Mouse (Mus musculus): ENCODE results near the gene Itm2b. TPM values are rescaled to one million over a fixed set of nuclear protein-coding genes. Genes with fewer than 3 reads are reported as not detected.

Itm2b gene
- polyA plus RNA-seq, 1 experiment from 2014 or later, result 754 TPM

DNA sequence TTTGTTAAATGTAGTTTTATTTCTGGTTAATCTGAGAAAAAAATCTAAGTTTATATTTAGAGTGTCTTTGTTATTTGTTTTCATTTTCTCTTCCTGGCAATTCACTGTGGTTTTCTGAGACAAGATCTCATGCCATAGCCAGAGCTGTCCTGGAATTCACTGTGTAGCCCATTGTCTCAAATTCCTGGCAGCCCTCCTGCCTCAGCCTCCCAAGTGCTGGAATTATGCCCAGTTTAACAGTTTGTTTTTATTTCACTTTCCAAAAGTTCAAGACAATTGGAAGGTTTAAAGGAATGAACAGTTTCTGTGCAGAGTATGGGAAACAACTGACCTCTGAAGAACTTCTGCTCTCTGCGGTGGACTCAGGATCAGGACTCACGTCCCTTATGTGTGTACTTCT is 55.2 kb downstream of the Itm2b start:
- no peak overlapping the region for H3K9ac ChIP-seq (ENCODE audit: low read length)
- 92% methylated on average over 2 of the region's 2 CpGs for WGBS
- H3K27me3 ChIP-seq (replicated peaks; ENCODE audit: control insufficient read depth, insufficient read depth, low read length), result no peaks in the 10 kb centered on the region
- no peak overlapping the region for H3K4me3 ChIP-seq (ENCODE audit: low read depth, low read length)
- H3K36me3 ChIP-seq (ENCODE audit: control insufficient read depth, insufficient read depth, low read length), result no peaks in the 10 kb centered on the region
- H3K27ac ChIP-seq (ENCODE audit: low read depth, low read length), result no peak overlapping the region
- ATAC-seq (no peak), DNase-seq (ENCODE audit: low spot score) (no peak)
- no peak overlapping the region for H3K4me2 ChIP-seq (ENCODE audit: low read length)
- H3K9me3 ChIP-seq (replicated peaks; ENCODE audit: control insufficient read depth, low read length), result no peaks in the 10 kb centered on the region
- H3K4me1 ChIP-seq (ENCODE audit: control insufficient read depth, insufficient read depth, low read length), result peaks cover 7% of the 10 kb centered on the region

DNA sequence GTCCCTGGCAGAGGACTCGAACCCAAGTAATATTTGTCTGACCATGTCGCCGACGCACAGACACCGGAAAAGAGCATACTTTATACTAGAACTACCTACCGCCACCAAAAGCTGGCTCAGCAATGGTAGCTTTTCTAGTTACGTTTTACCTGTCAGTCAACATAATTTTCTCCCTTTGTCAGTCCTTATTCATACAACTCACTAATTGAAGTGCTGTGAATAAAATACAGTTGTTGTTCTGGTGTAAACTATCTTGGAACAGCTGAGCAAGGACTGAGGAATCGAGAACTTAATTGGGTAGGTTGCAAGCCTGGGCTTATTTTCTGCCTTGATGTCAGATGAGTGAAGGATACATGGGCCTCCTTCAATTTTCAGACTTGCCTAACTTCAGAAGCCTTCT is 58.6 kb downstream of the Itm2b start:
- no peaks in the 10 kb centered on the region for H3K9me3 ChIP-seq (replicated peaks; ENCODE audit: control insufficient read depth, low read length)
- peak overlapping the region; percentile 96 for H3K27ac ChIP-seq (ENCODE audit: low read depth, low read length)
- peak overlapping the region; percentile 93 for H3K9ac ChIP-seq (ENCODE audit: low read length)
- peak overlapping the region; percentile 86 for H3K4me3 ChIP-seq (ENCODE audit: low read depth, low read length)
- no peak for DNase-seq (ENCODE audit: low spot score)
- H3K27me3 ChIP-seq (replicated peaks; ENCODE audit: control insufficient read depth, insufficient read depth, low read length), result no peaks in the 10 kb centered on the region
- 2% methylated on average over 8 of the region's 8 CpGs for WGBS
- peaks cover 12% of the 10 kb centered on the region for H3K4me1 ChIP-seq (ENCODE audit: control insufficient read depth, insufficient read depth, low read length)
- H3K4me2 ChIP-seq (ENCODE audit: low read length), result peak overlapping the region; percentile 83
- peaks cover under 1% of the 10 kb centered on the region; the same call in 1 of the 2 replicates for H3K36me3 ChIP-seq (ENCODE audit: control insufficient read depth, insufficient read depth, low read length)
- ATAC-seq, result no peak; the same call in 1 of the 2 replicates

DNA sequence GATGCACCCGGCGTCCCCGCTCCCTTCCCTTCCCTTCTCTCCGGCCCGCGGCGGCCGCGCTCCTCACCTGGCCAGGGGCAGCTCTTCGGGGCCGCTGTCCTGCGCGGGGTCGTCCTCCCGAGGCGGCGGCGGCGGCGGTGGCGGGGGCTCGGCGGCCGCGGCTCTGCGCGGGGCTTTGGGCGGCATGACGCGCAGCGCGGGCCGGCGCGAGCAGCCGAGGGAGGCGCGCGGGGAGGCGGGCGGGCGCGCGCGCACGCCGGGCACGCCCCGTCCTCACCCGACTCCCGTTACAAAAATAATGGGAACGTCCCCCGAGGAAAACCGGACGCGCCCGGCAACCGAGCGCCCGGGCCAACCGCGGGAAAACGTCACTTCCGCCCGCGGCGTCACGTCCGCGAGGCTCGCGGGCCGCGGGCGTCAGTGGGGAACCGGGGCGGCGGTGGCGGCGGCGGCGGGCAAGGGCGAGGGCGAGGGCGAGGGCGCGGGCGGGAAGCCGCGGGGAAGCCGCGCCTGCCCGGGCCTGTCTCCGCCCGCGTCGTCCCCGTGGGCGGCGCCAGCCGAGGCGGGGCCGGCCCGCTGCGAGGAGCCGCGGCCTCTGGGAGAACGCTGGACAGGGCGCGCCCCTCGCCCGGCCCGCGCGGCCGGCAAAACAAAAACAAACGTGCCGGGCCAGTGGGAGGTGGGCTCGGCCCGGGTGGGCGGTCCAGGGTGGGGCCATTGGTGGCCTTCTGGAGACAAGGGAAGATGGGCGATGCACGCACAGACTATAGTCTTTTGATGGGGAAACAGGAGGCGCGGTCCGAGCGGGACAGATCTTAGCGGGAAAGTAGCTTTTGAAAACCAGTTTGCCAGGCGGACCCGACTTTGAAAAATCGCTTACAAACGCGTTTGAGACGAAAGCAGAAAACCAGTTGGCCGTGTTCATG is 59.4 kb downstream of the Itm2b start, which contains the start of gene Rb1:
Gene Rb1, minus strand, starts transcription at position 367 of the 926 bp plus-strand sequence.
- peaks cover 12% of the 10 kb centered on the region for H3K4me1 ChIP-seq (ENCODE audit: control insufficient read depth, insufficient read depth, low read length)
- ATAC-seq (peak; percentile 88), DNase-seq (ENCODE audit: low spot score) (peak; percentile 87)
- peak within 1 kb of the TSS; percentile 83 for H3K4me2 ChIP-seq (ENCODE audit: low read length)
- H3K9me3 ChIP-seq (replicated peaks; ENCODE audit: control insufficient read depth, low read length), result no peaks in the 10 kb centered on the region
- WGBS, result under 1% methylated on average over 94 of the region's 135 CpGs
- H3K9ac ChIP-seq (ENCODE audit: low read length), result peak within 1 kb of the TSS; percentile 93
- H3K4me3 ChIP-seq (ENCODE audit: low read depth, low read length), result peak within 1 kb of the TSS; percentile 86
- H3K36me3 ChIP-seq (ENCODE audit: control insufficient read depth, insufficient read depth, low read length), result peaks cover 4% of the 10 kb centered on the region; the same call in 1 of the 2 replicates
- H3K27ac ChIP-seq (ENCODE audit: low read depth, low read length), result peak within 1 kb of the TSS; percentile 96
- H3K27me3 ChIP-seq (replicated peaks; ENCODE audit: control insufficient read depth, insufficient read depth, low read length), result no peaks in the 10 kb centered on the region

DNA sequence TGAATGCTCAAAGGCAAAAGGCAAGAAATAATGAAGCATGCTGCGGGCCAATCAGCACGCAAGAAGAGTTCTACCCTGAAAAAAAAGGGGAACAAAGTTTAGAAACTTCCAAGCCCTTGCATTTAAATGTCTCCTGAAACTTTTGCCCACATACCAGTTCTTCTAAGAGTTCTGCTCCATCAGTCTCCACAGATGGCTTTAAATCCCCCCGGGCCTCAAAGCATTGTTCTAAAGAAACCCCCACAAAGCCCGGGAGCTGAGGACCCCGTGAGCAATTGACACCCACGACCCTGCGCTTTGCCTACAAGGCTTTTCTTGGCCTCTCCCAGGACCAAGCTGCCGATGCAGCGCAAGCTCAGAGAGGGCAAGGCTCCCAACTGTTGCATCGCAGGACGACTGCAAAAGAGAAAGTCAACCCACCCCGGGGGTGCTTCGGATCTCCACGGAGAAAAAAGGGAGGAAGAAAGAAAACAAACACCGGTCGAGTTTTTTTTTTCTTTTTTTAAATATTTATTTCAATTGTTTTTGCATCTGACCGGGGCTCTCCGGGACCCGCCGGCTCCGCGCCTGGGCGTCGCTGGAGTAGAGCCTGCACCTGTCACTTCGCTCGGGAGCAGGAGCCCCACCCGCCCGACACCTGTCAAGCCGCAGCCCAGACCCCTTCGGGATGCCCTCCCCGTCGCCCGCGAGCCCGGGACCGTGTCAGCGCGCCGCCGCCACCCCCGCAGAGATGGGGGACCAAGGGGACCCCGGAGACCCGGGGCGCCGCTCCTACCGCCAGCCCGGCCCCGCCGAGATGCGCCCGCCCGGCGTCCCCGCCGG is 60.2 kb downstream of the Itm2b start:
- Histone ChIP-seq H3K9me3 (replicated peaks; ENCODE audit: control insufficient read depth, low read length) (no peaks in the 10 kb centered on the region), H3K9ac (ENCODE audit: low read length) (peak overlapping the region; percentile 93), H3K27me3 (replicated peaks; ENCODE audit: control insufficient read depth, insufficient read depth, low read length) (no peaks in the 10 kb centered on the region), H3K4me2 (ENCODE audit: low read length) (peak overlapping the region; percentile 83), H3K4me1 (ENCODE audit: control insufficient read depth, insufficient read depth, low read length) (peaks cover 12% of the 10 kb centered on the region), H3K27ac (ENCODE audit: low read depth, low read length) (peak overlapping the region; percentile 96), H3K36me3 (ENCODE audit: control insufficient read depth, insufficient read depth, low read length) (peaks cover 9% of the 10 kb centered on the region; the same call in 1 of the 2 replicates), H3K4me3 (ENCODE audit: low read depth, low read length) (peak overlapping the region; percentile 86)
- under 1% methylated on average over 43 of the region's 55 CpGs for WGBS
- DNase-seq (ENCODE audit: low spot score) (peak; percentile 49), ATAC-seq (peak; percentile 44; the same call in 1 of the 2 replicates)

DNA sequence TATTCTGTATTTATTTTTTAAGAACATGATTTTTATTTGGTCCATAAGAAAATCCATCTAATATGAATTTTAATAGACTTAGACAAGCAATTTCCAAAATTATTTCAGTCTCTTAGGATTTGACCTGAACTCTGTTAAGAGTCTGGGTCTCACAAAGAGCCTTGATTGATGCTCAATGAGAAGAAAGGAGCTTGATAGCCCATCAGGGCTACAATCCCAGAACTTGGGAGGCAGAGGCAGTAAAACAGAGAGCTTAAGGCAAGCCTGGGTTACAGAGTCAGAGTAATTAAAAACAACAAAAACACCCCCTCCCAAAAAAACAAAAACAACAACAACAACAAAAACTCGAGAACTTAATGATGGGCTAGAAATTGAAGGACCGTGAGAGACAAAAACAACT is 61.1 kb downstream of the Itm2b start:
- Histone ChIP-seq H3K4me2 (ENCODE audit: low read length) (peak overlapping the region; percentile 83; the same call in 1 of the 2 replicates), H3K4me1 (ENCODE audit: control insufficient read depth, insufficient read depth, low read length) (peaks cover 12% of the 10 kb centered on the region), H3K4me3 (ENCODE audit: low read depth, low read length) (no peak overlapping the region), H3K27ac (ENCODE audit: low read depth, low read length) (no peak overlapping the region), H3K36me3 (ENCODE audit: control insufficient read depth, insufficient read depth, low read length) (peaks cover 9% of the 10 kb centered on the region; the same call in 1 of the 2 replicates), H3K27me3 (replicated peaks; ENCODE audit: control insufficient read depth, insufficient read depth, low read length) (no peaks in the 10 kb centered on the region), H3K9me3 (replicated peaks; ENCODE audit: control insufficient read depth, low read length) (no peaks in the 10 kb centered on the region), H3K9ac (ENCODE audit: low read length) (no peak overlapping the region)
- ATAC-seq (no peak), DNase-seq (ENCODE audit: low spot score) (no peak)
- WGBS, result 24% methylated on average over 2 of the region's 2 CpGs

DNA sequence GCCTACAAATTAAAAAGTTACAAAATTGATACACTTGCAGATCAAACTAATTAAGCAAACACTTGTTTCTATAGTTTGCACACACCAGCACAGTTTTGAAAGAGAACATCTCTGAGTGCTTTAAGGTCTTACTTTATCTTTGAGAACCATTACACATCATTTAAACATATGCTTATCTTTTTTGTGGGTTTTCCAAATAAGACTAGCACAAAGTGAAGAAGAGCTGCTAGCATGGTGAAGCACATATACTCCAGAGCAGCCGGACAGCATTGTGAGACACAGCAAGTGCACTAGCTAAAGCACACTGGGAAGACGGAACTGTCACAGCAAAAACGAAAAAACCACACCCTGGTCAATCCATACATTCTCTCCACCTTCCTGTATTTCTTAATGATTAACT is 62.9 kb downstream of the Itm2b start:
- H3K4me2 ChIP-seq (ENCODE audit: low read length), result no peak overlapping the region
- WGBS, result 88% methylated on average over 3 of the region's 3 CpGs
- no peak overlapping the region for H3K4me3 ChIP-seq (ENCODE audit: low read depth, low read length)
- H3K36me3 ChIP-seq (ENCODE audit: control insufficient read depth, insufficient read depth, low read length), result peaks cover 13% of the 10 kb centered on the region; the same call in 1 of the 2 replicates
- peaks cover 12% of the 10 kb centered on the region for H3K4me1 ChIP-seq (ENCODE audit: control insufficient read depth, insufficient read depth, low read length)
- no peaks in the 10 kb centered on the region for H3K9me3 ChIP-seq (replicated peaks; ENCODE audit: control insufficient read depth, low read length)
- no peaks in the 10 kb centered on the region for H3K27me3 ChIP-seq (replicated peaks; ENCODE audit: control insufficient read depth, insufficient read depth, low read length)
- H3K9ac ChIP-seq (ENCODE audit: low read length), result no peak overlapping the region
- ATAC-seq (no peak), DNase-seq (ENCODE audit: low spot score) (no peak)
- H3K27ac ChIP-seq (ENCODE audit: low read depth, low read length), result no peak overlapping the region

DNA sequence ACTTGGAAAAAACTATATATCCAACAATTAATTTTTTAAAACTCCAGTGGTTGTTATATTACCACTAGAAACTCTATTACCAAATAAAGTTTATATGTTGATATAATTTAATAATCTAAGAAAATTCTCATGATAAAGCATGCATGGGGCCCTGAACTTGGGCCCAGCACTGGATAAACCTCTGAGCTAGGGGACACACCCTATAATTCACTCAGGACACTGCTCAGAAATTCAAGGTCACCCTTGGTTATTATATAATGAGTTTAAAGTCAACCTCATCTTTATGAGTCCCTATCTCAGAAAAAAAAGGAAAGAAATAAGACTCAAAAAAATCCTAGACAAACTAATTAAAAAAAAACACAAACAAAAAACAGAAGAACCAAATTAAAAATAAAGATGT is 68.2 kb downstream of the Itm2b start:
- H3K27me3 ChIP-seq (replicated peaks; ENCODE audit: control insufficient read depth, insufficient read depth, low read length), result no peaks in the 10 kb centered on the region
- H3K9ac ChIP-seq (ENCODE audit: low read length), result no peak overlapping the region
- no peak overlapping the region for H3K4me2 ChIP-seq (ENCODE audit: low read length)
- ATAC-seq, result no peak
- H3K27ac ChIP-seq (ENCODE audit: low read depth, low read length), result no peak overlapping the region
- H3K4me3 ChIP-seq (ENCODE audit: low read depth, low read length), result no peak overlapping the region
- no peaks in the 10 kb centered on the region for H3K4me1 ChIP-seq (ENCODE audit: control insufficient read depth, insufficient read depth, low read length)
- DNase-seq (ENCODE audit: low spot score), result no peak
- peaks cover 13% of the 10 kb centered on the region; the same call in 1 of the 2 replicates for H3K36me3 ChIP-seq (ENCODE audit: control insufficient read depth, insufficient read depth, low read length)
- H3K9me3 ChIP-seq (replicated peaks; ENCODE audit: control insufficient read depth, low read length), result no peaks in the 10 kb centered on the region

DNA sequence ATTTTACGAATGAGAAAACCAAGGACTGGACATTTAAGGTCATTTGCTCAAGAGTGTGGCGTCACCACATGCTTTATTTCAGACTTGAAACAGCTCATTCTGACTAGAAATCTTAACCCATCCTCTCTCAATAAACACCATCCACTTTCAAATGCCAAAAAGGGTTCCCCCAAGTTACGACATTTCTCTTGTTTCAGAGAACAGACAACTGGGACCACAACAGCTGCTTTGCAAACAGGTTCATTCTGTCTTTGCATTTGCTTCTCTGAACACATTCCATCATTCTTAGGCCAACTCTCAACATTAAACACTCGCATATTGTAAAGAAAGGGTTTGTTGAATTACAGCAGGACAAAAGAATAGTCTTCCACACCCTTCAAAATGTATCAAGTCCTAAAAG is 71.2 kb downstream of the Itm2b start:
- H3K36me3 ChIP-seq (ENCODE audit: control insufficient read depth, insufficient read depth, low read length), result 0 out of 2 replicates have a peak, but pooled peaks cover 3% of the 10 kb centered on the region
- H3K9me3 ChIP-seq (replicated peaks; ENCODE audit: control insufficient read depth, low read length), result no peaks in the 10 kb centered on the region
- no peaks in the 10 kb centered on the region for H3K27me3 ChIP-seq (replicated peaks; ENCODE audit: control insufficient read depth, insufficient read depth, low read length)
- no peak overlapping the region for H3K4me2 ChIP-seq (ENCODE audit: low read length)
- 84% methylated on average over 4 of the region's 4 CpGs for WGBS
- DNase-seq (ENCODE audit: low spot score) (no peak), ATAC-seq (no peak)
- no peak overlapping the region for H3K27ac ChIP-seq (ENCODE audit: low read depth, low read length)
- no peak overlapping the region for H3K4me3 ChIP-seq (ENCODE audit: low read depth, low read length)
- no peaks in the 10 kb centered on the region for H3K4me1 ChIP-seq (ENCODE audit: control insufficient read depth, insufficient read depth, low read length)
- no peak overlapping the region for H3K9ac ChIP-seq (ENCODE audit: low read length)

All from forebrain, embryonic 14.5 days (tissue).